In genomic region chrX:76200607-76201006, GRCm38 (mm10) we compare ENCODE assay signal across 20 mouse cellular contexts.
DNase-seq lines count a peak whose midpoint lies in the region; ATAC-seq and TF ChIP-seq lines count a peak whose summit lies in the region.
"Had no signal": no experiment of that assay in that cellular context is flagged by ENCODE, and none has a peak within 500 bp of the region (broad histone marks: within the 10 kb centered on the region; RNA-seq: fewer than 3 reads in every experiment).

No protein-coding gene starts in this region.

- H3K4me2 ChIP-seq in liver, postnatal 0 days (ENCODE audit: low read depth, low read length), result no peak overlapping the region
- H3K4me2 ChIP-seq in liver, embryonic 11.5 days, result no peak overlapping the region
- no peak overlapping the region for H3K4me2 ChIP-seq in liver, embryonic 13.5 days
- H3K4me2 ChIP-seq: embryonic facial prominence, embryonic 13.5 days; embryonic facial prominence, embryonic 15.5 days; forebrain, embryonic 12.5 days had no signal

- TF ChIP-seq CTCF in liver, postnatal 0 days (IDR thresholded peaks at IDR 0.05; ENCODE audit: low read depth), result no peak

- H3K4me1 ChIP-seq in liver, postnatal 0 days (ENCODE audit: insufficient read depth), result no peaks in the 10 kb centered on the region
- no peaks in the 10 kb centered on the region for H3K4me1 ChIP-seq in liver, embryonic 11.5 days (replicated peaks; ENCODE audit: control insufficient read depth, insufficient read depth, low read length)
- no peaks in the 10 kb centered on the region; the same call in 1 of the 2 replicates for H3K4me1 ChIP-seq in liver, embryonic 13.5 days (replicated peaks)
- H3K4me1 ChIP-seq: embryonic facial prominence, embryonic 13.5 days; embryonic facial prominence, embryonic 15.5 days; forebrain, embryonic 10.5 days; forebrain, embryonic 12.5 days had no signal

- ATAC-seq in liver, postnatal 0 days, result no peak
- ATAC-seq in liver, embryonic 11.5 days (replicated peaks; ENCODE audit: low FRiP score), result peak; percentile 64
- peak; percentile 67; the same call in 1 of the 2 replicates for ATAC-seq in liver, embryonic 13.5 days (ENCODE audit: low read depth)
- ATAC-seq: activated CD4-positive, CD25-positive, alpha-beta regulatory T cell, adult 4 months; CD4-positive, CD25-positive, alpha-beta regulatory T cell, adult 4 months; forebrain, embryonic 14.5 days; forebrain, embryonic 16.5 days; Patski had no signal

- peak; percentile 4 for DNase-seq in liver
- DNase-seq in liver, postnatal 0 days, result no peak
- no peak for DNase-seq in liver, embryonic 11.5 days (ENCODE audit: low spot score)
- DNase-seq in liver, embryonic 13.5 days, result peak; percentile 2
- no peak for DNase-seq in adrenal gland, postnatal 14 days
- DNase-seq in embryo, embryonic 9.5 days (ENCODE audit: extremely low spot score), result no peak
- no peak for DNase-seq in retina, embryonic 14.5 days (ENCODE audit: low spot score)
- DNase-seq: adrenal gland, adult 8-10 months had no signal

- no peaks in the 10 kb centered on the region for H3K9me3 ChIP-seq in liver, postnatal 0 days (ENCODE audit: low read length)
- H3K9me3 ChIP-seq in liver, embryonic 11.5 days (ENCODE audit: control insufficient read depth, low read length), result no peaks in the 10 kb centered on the region
- no peaks in the 10 kb centered on the region for H3K9me3 ChIP-seq in liver, embryonic 13.5 days (replicated peaks)
- H3K9me3 ChIP-seq: embryonic facial prominence, embryonic 13.5 days; embryonic facial prominence, embryonic 15.5 days; forebrain, embryonic 10.5 days; forebrain, embryonic 12.5 days; G1E had no signal

- no peak overlapping the region for H3K4me3 ChIP-seq in liver, postnatal 0 days (ENCODE audit: low read depth, low read length)
- H3K4me3 ChIP-seq in liver, embryonic 11.5 days (ENCODE audit: low read depth, low read length), result no peak overlapping the region
- no peak overlapping the region for H3K4me3 ChIP-seq in liver, embryonic 13.5 days (replicated peaks)
- H3K4me3 ChIP-seq: embryonic facial prominence, embryonic 13.5 days; embryonic facial prominence, embryonic 15.5 days; erythroblast, embryonic 14.5 days; forebrain, embryonic 10.5 days; forebrain, embryonic 12.5 days had no signal

- H3K36me3 ChIP-seq in liver, postnatal 0 days (replicated peaks; ENCODE audit: insufficient read depth, low read length), result no peaks in the 10 kb centered on the region
- no peaks in the 10 kb centered on the region for H3K36me3 ChIP-seq in liver, embryonic 11.5 days (ENCODE audit: control insufficient read depth, insufficient read depth, low read length)
- H3K36me3 ChIP-seq in liver, embryonic 13.5 days, result no peaks in the 10 kb centered on the region
- H3K36me3 ChIP-seq: embryonic facial prominence, embryonic 13.5 days; embryonic facial prominence, embryonic 15.5 days; forebrain, embryonic 10.5 days; forebrain, embryonic 12.5 days; G1E had no signal

- TF ChIP-seq EP300 in liver, postnatal 0 days (IDR thresholded peaks at IDR 0.05; ENCODE audit: low read depth), result no peak

- no peak overlapping the region for H3K9ac ChIP-seq in liver, postnatal 0 days (replicated peaks)
- H3K9ac ChIP-seq in liver, embryonic 11.5 days (ENCODE audit: low read depth, low read length), result no peak overlapping the region
- no peak overlapping the region for H3K9ac ChIP-seq in liver, embryonic 13.5 days
- H3K9ac ChIP-seq: embryonic facial prominence, embryonic 13.5 days; embryonic facial prominence, embryonic 15.5 days; forebrain, embryonic 12.5 days had no signal

- no peak overlapping the region for H3K27ac ChIP-seq in liver, postnatal 0 days (ENCODE audit: low read depth)
- no peak overlapping the region for H3K27ac ChIP-seq in liver, embryonic 11.5 days (ENCODE audit: low read depth, low read length)
- peak overlapping the region; percentile 34; the same call in 1 of the 2 replicates for H3K27ac ChIP-seq in liver, embryonic 13.5 days
- H3K27ac ChIP-seq: embryonic facial prominence, embryonic 13.5 days; embryonic facial prominence, embryonic 15.5 days; forebrain, embryonic 10.5 days; forebrain, embryonic 12.5 days had no signal

- no peaks in the 10 kb centered on the region for H3K27me3 ChIP-seq in liver, postnatal 0 days (ENCODE audit: insufficient read depth, low read length)
- H3K27me3 ChIP-seq in liver, embryonic 11.5 days (replicated peaks; ENCODE audit: control insufficient read depth, insufficient read depth, low read length), result no peaks in the 10 kb centered on the region
- no peaks in the 10 kb centered on the region for H3K27me3 ChIP-seq in liver, embryonic 13.5 days
- H3K27me3 ChIP-seq: CH12.LX; embryonic facial prominence, embryonic 13.5 days; embryonic facial prominence, embryonic 15.5 days; forebrain, embryonic 12.5 days; Patski had no signal

- 9% methylated on average over 1 of the region's 1 CpGs for WGBS in liver, postnatal 0 days (ENCODE audit: insufficient replicate concordance)
- 20% methylated on average over 1 of the region's 1 CpGs for WGBS in liver, embryonic 11.5 days
- 22% methylated on average over 1 of the region's 1 CpGs for WGBS in liver, embryonic 13.5 days (ENCODE audit: insufficient replicate concordance)

Comparison
In these comparisons a context has a peak if more than half of its experiments do, and no peak if none do; other contexts are left out.
1. DNase-seq: peak in liver (single experiment) and liver, embryonic 13.5 days (single experiment); none in liver, postnatal 0 days (single experiment), liver, embryonic 11.5 days (single experiment), adrenal gland, postnatal 14 days (single experiment), embryo, embryonic 9.5 days (single experiment) and retina, embryonic 14.5 days (single experiment).